Mouse (Mus musculus) heart, postnatal 0 days (tissue): Measurements from ENCODE around the gene Il11. TPM values are rescaled to one million over a fixed set of nuclear protein-coding genes. Genes with fewer than 3 reads are reported as not detected.

Experiments
- ATAC-seq: fragments of 200-750 bp; cut with Nextera tagmentation; 2 replicates; pipeline ENCODE4 v1.8.0; 2017; ENCODE audit warnings: low read depth, moderate number of reproducible peaks, moderate library complexity; ENCODE audit not compliant: insufficient read depth
- DNase-seq: peaks from one replicate; pipeline ENCODE4 v3.0.0-alpha.2; 2016; ENCODE audit warnings: low spot score
- H3K27ac ChIP-seq: fragments of 300-500 bp; sonication (generic); 2 replicates; pipeline ENCODE4 v1.5.1; 2014; ENCODE audit warnings: low read depth, mild to moderate bottlenecking
- H3K27me3 ChIP-seq: fragments of 300-500 bp; sonication (generic); 2 replicates; pipeline ENCODE4 v1.6.1; 2014; ENCODE audit warnings: low read length, mixed read lengths; ENCODE audit not compliant: control insufficient read depth, insufficient read depth
- H3K36me3 ChIP-seq: fragments of 300-500 bp; sonication (generic); replicated peaks from 2 replicates; pipeline ENCODE4 v1.6.1; 2014; ENCODE audit warnings: low read length, mixed read lengths; ENCODE audit not compliant: control insufficient read depth, insufficient read depth
- H3K4me1 ChIP-seq: fragments of 300-500 bp; sonication (generic); 2 replicates; pipeline ENCODE4 v1.6.1; 2014; ENCODE audit warnings: antibody characterized with exemption; ENCODE audit not compliant: control insufficient read depth, insufficient read depth
- H3K4me2 ChIP-seq: fragments of 300-500 bp; sonication (generic); 2 replicates; pipeline ENCODE4 v1.6.1; 2014; ENCODE audit warnings: low read depth, mild to moderate bottlenecking, low read length, moderate library complexity
- H3K4me3 ChIP-seq: fragments of 300-500 bp; sonication (generic); 2 replicates; pipeline ENCODE4 v1.5.1; 2014; ENCODE audit warnings: low read depth, low read length
- H3K9ac ChIP-seq: fragments of 300-500 bp; sonication (generic); replicated peaks from 2 replicates; pipeline ENCODE4 v1.6.1; 2014; ENCODE audit warnings: low read depth, low read length, mixed read lengths
- H3K9me3 ChIP-seq: fragments of 300-500 bp; sonication (generic); replicated peaks from 2 replicates; pipeline ENCODE4 v1.6.1; 2016; ENCODE audit warnings: low read length; ENCODE audit not compliant: control insufficient read depth
- CTCF ChIP-seq: IDR thresholded peaks from 2 replicates; pipeline ENCODE4 v1.5.1; 2016; ENCODE audit warnings: antibody characterized with exemption, control low read depth, low read depth
- EP300 ChIP-seq: IDR thresholded peaks from 2 replicates; pipeline ENCODE4 v1.6.1; 2016; ENCODE audit warnings: antibody characterized with exemption, low read depth
- WGBS: fragments of 180-500 bp; shearing (Covaris S2); extraction: QIAGEN DNeasy Blood & Tissue Kit; methylation state at CpG from one replicate; pipeline ENCODE4 v1.1.7; 2014; 5-methylcytosine and 5-hydroxymethylcytosine counted together
- polyA plus RNA-seq: library from polyadenylated mRNA; unstranded; fragments of >200 nt; fragmentation: Nextera tagmentation; extraction: Ambion mirVana; gene quantifications from 2 replicates; pipeline ENCODE4 v1.2.1, GENCODE M21; 2015
- total RNA-seq: library from RNA; depleted of rRNA; stranded (reverse); fragments of >200 nt; gene quantifications from 2 replicates; pipeline ENCODE4 v1.2.3, GENCODE M21; 2014; ENCODE audit warnings: low replicate concordance

The Il11 gene
- total and polyA plus RNA-seq, 2 experiments from 2014 or later, result not detected

DNA sequence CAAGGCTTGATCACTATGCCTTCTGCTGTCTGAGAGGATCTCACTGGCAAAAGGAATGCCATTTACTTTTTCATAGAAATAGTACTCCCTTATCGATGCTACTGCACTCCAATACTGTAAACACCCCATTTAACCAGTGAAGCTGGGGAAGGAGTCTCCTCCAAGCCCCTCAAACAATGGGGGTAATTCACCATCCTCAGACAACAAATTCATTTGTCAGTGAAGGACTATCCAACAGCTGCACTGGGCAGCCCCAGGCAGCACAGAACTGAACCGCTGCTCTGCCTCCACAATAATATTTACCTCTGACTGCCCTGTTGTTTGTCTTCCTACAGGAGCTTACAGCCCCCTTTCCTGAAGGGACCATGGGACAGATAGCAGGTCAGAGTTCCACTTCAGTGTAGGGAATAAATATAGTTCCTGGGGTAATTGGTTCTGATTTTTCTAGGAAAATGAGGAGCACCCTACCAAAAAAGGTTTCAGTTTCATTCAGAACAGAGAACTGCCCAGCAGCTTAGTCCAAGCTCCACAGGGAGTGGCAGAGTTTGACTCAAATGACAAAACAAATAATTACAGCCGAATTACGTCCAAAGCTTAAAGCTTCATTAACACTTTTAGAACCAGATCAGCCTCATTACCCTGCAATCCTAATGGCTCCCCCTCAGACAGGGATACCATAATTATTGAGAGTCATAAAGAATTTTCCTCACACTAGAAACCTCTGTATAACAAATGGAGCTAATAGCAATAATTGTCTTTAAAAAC, 17.5 kb downstream of the Il11 start:
- ATAC-seq, result no peak
- H3K4me2 ChIP-seq, result no peak overlapping the region
- no peak overlapping the region for H3K27ac ChIP-seq
- WGBS, result 28% methylated on average over 4 of the region's 4 CpGs
- H3K27me3 ChIP-seq, result 0 out of 2 replicates have a peak, but pooled peaks cover 4% of the 10 kb centered on the region
- no peaks in the 10 kb centered on the region for H3K9me3 ChIP-seq
- no peaks in the 10 kb centered on the region for H3K36me3 ChIP-seq
- H3K4me3 ChIP-seq, result no peak overlapping the region
- no peaks in the 10 kb centered on the region for H3K4me1 ChIP-seq
- TF ChIP-seq CTCF, result no peak
- TF ChIP-seq EP300, result no peak
- H3K9ac ChIP-seq, result no peak overlapping the region
- no peak for DNase-seq

- DNase-seq (no peak), ATAC-seq (no peak)
- H3K4me1 ChIP-seq, result no peaks in the 10 kb centered on the region
- H3K9me3 ChIP-seq, result no peaks in the 10 kb centered on the region
- WGBS, result 43% methylated on average over 1 of the region's 1 CpGs
- H3K4me3 ChIP-seq, result no peak overlapping the region
- no peak overlapping the region for H3K4me2 ChIP-seq
- H3K27ac ChIP-seq, result no peak overlapping the region
- H3K36me3 ChIP-seq, result no peaks in the 10 kb centered on the region
- no peak for TF ChIP-seq EP300
- TF ChIP-seq CTCF, result no peak
- H3K27me3 ChIP-seq, result no peaks in the 10 kb centered on the region
- H3K9ac ChIP-seq, result no peak overlapping the region
Measured at GRCm38 (mm10) chr7:4759670-4760069, 23.0 kb downstream of the Il11 start.

DNA sequence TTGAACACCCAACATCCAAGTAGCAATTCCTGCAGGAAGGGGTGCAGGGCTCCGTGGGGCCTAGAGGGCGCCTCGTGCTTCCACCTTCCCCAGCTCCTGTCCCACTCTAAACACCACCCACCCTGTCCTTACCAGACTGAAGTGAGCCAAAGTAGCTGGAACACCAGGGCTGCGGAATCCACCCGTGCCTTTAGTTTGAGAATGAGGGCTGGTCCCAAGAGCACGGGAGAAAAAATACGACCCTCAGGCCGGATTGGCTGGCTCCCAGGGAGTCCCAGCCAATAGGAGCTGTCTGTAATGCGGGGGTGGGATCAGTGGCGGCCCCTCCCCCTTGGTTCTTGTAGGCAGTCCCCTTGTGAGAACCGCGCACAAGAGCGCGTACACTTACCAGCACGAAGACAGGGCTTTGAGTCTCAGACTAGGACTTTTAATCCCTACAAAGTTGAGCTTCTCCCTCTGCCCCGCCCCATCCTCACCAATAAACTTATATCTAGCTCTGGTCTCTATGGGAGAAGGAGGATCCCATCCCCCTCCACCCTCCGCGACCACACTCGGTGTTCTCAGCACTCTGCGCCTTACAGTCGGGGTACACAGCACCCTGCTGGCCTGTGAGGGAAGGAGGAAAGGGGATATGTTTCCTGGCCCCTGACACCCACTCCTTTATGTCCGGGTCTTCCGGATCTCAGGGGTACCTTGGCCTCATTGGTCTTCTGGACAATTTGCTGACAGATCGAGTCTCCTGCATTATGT, 29.7 kb downstream of the Il11 start, which contains the start of gene Cox6b2:
Gene Cox6b2 (minus strand): TSS at position 274 of the 750 bp plus-strand sequence.
- Histone ChIP-seq H3K4me1 (peaks cover 13% of the 10 kb centered on the region), H3K9me3 (no peaks in the 10 kb centered on the region), H3K4me2 (peak within 1 kb of the TSS; percentile 58), H3K4me3 (peak within 1 kb of the TSS; percentile 40), H3K27me3 (no peaks in the 10 kb centered on the region), H3K27ac (no peak within 1 kb of the TSS), H3K36me3 (no peaks in the 10 kb centered on the region), H3K9ac (peak within 1 kb of the TSS; percentile 25; the same call in 1 of the 2 replicates)
- WGBS, result 3% methylated on average over 24 of the region's 24 CpGs
- TF ChIP-seq EP300 (no peak), CTCF (no peak)
- ATAC-seq (peak; percentile 86), DNase-seq (peak; percentile 73)

DNA sequence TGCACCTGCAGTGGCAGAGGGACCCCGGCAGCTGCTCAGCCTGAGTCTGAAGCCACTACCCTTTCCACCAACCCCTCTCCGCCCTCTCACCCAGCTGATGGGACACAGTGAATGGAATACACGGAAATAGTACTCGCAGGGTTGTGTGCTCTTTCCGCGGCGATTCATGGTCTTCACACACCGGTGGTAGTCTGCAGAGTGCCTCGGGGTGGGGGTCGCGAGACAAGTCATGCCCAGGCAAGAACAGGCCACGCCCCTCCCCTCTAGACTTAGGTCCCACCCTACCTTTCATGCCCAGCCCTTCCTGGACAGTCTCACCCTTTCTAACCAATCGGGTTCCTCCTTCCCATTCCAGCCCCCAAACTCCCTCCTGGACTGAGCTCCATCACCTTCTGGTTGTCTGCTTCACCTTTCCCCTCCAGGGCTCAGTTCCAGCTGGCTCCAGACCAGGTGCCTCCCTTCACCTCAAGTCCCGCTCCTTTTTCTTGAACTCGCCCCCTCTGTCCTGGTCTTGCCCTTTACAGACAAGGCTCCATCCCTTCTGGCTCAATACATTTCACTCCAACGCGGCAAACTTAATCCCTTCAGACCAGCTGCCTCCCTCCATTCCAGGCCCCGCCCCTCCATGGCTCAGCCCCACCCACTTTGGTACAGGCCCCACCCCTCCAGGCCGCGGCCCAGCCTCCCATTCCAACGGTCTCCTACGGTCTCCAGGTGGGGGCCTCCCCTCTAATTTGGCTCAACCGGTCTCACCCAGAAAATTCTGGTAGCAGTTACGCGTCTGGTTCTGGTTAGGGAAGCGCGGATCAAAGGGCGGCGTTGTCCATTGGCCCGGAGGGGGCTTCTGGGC, 30.5 kb downstream of the Il11 start:
- DNase-seq, result peak; percentile 21
- 2% methylated on average over 30 of the region's 30 CpGs for WGBS
- TF ChIP-seq CTCF (no peak), EP300 (no peak)

GRCm38 (mm10) chr7:4749169-4749568, 33.5 kb downstream of the Il11 start:
- Histone ChIP-seq H3K4me1 (peaks cover 13% of the 10 kb centered on the region), H3K4me2 (no peak overlapping the region), H3K27me3 (no peaks in the 10 kb centered on the region), H3K27ac (no peak overlapping the region), H3K4me3 (no peak overlapping the region), H3K9ac (no peak overlapping the region), H3K36me3 (peaks cover 20% of the 10 kb centered on the region), H3K9me3 (no peaks in the 10 kb centered on the region)
- 58% methylated on average over 2 of the region's 2 CpGs for WGBS
- no peak for ATAC-seq
- TF ChIP-seq EP300 (no peak), CTCF (no peak)
- DNase-seq, result no peak

More for the DNA sequence above, 30.5 kb downstream of the Il11 start:
- H3K9me3 ChIP-seq, result no peaks in the 10 kb centered on the region
- ATAC-seq, result peak; percentile 75
- peak overlapping the region; percentile 40 for H3K4me3 ChIP-seq
- H3K27me3 ChIP-seq, result no peaks in the 10 kb centered on the region
- peak overlapping the region; percentile 25; the same call in 1 of the 2 replicates for H3K9ac ChIP-seq
- peak overlapping the region; percentile 58 for H3K4me2 ChIP-seq
- peaks cover 13% of the 10 kb centered on the region for H3K4me1 ChIP-seq
- H3K36me3 ChIP-seq, result 0 out of 2 replicates have a peak, but pooled peaks cover 1% of the 10 kb centered on the region
- H3K27ac ChIP-seq, result no peak overlapping the region
